Mouse (Mus musculus) stomach, postnatal 0 days (tissue): ENCODE measurements around the gene B4galt1.

ENCODE experiments used
- CTCF ChIP-seq: IDR thresholded peaks from 2 replicates; pipeline ENCODE4 v1.5.1; 2016; ENCODE audit warnings: antibody characterized with exemption, low read depth, mild to moderate bottlenecking, moderate library complexity
- EP300 ChIP-seq: optimal IDR thresholded peaks from 2 replicates; pipeline ENCODE3; 2016; ENCODE audit warnings: antibody characterized with exemption

DNA sequence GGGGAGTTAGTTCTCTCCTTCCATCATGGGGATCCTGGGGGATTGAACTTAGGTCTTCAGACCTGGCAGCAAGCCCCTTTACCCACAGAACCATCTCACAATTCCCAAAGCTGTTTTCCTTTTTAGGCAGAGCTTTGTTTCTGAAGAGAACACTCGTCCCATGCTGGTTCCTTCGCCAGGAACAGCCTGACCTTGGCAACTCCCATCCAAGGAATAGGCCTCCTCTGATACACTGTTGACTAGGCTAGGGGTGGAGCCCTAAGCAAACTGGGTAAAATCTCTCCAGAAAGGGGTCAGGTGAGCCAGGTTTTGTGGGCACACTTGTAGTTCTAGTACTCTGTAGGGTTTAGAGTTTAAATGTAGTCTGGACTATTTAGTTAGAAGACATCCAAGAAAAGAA is 45.5 kb upstream of the B4galt1 start:
- TF ChIP-seq CTCF, result no peak
- no peak for TF ChIP-seq EP300
